Mouse (Mus musculus): ENCODE measurements around the gene Mrtfa.
"Not testable (repeated sequence)": the region's sequence is repeated elsewhere in the genome, so short reads cannot be mapped to it uniquely, and the experiment has no call there.

Gene Mrtfa

GRCm38 (mm10) chr15:81190630-81191178, at the start of gene Mrtfa:
Gene Mrtfa, minus strand, starts transcription at chr15:81190757.
- DNase-seq (ENCODE audit: extremely low read depth, low read depth, low spot score), result peak; percentile 98

- no peak for DNase-seq (ENCODE audit: extremely low read depth, low read depth, low spot score)
Measured at GRCm38 (mm10) chr15:81239794-81240343, 49.3 kb upstream of the Mrtfa start.

DNA sequence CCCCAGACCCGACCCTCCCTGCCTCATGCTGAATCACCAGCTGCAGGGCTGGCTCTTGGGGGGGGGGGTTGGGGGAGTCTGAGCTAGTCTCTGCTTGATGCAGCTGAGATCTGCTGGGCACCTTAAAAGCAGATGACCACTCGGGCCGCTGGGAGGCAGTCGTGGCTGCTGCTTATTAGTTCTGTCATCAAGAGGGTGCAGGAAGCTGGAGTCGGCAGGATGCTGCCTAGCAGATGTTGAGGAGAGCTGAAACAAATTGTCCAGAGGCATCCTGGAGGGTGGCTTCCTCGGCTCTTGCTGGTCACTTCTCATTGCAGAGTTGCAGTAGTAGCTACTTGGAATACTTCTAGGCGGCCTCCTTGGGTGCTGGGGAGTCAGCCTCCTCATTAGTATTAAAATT, 48.7 kb upstream of the Mrtfa start:
- no peak for DNase-seq (ENCODE audit: extremely low read depth, low read depth, low spot score)

- no peak for DNase-seq (ENCODE audit: extremely low read depth, low read depth, low spot score)
Measured at GRCm38 (mm10) chr15:81237471-81237870, 46.9 kb upstream of the Mrtfa start.

DNA sequence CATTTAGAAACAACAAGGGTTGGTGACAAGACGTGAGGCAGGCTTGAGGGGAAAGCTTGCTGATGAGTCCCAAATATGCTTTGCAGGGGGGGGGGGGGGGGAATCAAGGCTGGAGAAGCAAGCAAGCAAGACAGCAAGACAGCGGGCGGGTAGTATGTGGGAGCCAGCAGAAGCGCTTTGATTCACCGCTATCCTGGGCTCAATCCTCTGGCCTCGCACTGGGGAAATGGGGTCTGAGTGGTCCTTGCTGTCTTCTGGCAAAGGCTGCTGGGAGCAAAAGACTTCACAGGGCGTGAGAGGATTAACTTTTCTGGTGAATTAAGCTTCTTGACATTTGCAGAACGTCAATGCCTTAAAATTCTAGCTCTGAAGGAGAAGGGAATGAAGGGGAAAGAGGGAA, 45.5 kb upstream of the Mrtfa start:
- no peak for DNase-seq (ENCODE audit: extremely low read depth, low read depth, low spot score)

DNA sequence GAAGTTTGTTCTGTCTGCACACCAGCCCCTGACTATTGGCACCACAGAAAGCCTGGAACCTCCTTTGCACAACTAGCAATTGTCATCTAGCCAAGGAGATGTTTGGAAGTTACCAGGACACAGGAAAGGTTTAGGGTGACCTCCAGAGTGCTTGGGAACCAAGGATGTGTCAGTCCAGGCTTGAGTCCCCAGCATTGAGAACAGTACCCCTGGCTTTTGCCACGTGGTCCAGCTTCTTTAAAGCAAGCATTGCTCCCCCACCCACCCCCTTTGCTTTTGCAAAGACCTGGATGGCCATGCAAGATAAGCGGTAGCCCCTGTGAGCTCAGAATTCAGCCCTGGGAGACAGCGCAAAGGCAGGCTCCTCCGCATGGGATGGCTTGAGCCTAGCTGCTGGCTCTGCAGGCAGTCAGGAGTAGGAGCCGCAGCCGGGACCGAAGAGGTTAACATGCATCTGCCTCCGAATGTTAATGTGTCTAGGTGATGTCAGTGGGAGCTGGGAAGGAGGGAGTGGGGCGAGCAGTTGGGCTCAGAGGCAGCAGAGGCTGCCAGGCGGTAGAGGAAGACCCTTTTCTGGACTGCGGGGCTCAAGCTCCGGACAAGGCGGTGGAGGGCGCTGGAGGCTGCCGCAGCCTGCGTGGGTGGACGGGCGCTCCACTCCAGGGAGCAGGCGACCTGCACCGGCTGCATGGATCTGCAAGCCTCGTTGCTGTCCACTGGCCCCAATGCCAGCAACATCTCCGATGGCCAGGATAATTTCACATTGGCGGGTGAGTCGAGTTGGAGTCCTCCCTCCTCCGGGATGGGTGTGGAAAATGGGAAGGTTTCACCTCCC, 44.7 kb upstream of the Mrtfa start, which contains the start of gene Mchr1:
Gene Mchr1 (plus strand): TSS at position 414 of the 835 bp plus-strand sequence.
- no peak for DNase-seq (ENCODE audit: extremely low read depth, low read depth, low spot score)

DNA sequence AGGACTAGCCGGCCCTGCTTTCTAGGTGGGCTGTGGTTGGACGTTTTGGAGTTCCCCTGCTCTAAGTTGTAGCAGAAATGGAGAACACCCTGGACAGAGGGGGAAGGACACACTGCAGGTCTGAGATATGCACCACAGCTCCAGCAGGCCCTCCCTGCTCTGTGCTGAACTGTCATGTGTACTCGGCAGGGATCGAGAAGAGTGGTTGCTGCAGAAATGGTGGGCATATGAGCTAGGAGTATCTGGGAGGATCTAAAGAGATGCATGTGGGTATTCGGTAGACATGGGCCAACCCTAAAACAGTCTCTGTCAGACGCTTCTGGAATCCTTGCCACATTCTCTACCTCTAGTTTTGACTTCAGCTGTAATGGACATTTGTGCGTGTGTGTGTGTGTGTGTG, 40.8 kb upstream of the Mrtfa start:
- DNase-seq (ENCODE audit: extremely low read depth, low read depth, low spot score), result no peak

DNA sequence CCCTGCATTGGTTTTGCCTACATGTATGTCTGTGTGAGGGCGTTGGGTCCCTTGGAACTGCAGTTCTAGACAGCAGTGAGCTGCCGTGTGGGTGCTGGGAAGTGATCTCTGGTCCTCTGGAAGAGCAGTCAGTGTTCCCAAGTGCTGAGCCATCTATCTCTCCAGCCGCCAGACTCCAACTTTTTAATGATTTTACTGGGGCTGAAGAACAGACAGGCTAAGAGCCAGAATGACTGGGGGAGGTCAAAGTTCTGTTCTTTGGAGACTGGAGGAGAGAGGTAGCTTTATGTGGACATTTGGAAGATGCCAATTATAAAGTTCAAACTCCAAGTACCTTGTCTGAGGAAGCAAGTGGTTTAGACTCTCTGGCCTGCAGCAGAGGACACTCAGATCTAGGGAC, 39.2 kb upstream of the Mrtfa start:
- DNase-seq (ENCODE audit: extremely low read depth, low read depth, low spot score), result no peak

GRCm38 (mm10) chr15:81228258-81228657, 37.7 kb upstream of the Mrtfa start:
- no peak for DNase-seq (ENCODE audit: extremely low read depth, low read depth, low spot score)

- no peak for DNase-seq (ENCODE audit: extremely low read depth, low read depth, low spot score)
Measured at GRCm38 (mm10) chr15:81227275-81227674, 36.7 kb upstream of the Mrtfa start.

GRCm38 (mm10) chr15:81226796-81227195, 36.2 kb upstream of the Mrtfa start:
- DNase-seq (ENCODE audit: extremely low read depth, low read depth, low spot score), result no peak

DNA sequence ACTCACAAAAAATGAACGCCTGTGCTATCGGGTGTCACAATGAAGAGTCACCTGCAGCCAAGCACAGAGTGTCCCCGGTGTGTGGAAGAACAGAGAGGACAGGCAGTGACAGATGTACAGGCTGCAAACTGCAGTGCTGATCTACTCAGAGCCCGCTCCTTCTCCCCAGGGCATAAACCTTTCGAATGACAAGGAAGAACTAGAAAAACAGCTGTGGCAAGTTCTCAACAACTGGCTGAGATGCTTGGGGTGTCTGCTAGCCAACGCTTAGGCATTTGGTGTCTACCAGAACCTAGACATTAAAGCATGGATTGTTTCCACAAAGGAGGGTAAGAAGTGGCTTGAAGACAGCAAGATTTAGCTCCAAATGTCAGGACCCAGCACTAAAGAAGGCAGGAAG, 35.2 kb upstream of the Mrtfa start:
- no peak for DNase-seq (ENCODE audit: extremely low read depth, low read depth, low spot score)

DNA sequence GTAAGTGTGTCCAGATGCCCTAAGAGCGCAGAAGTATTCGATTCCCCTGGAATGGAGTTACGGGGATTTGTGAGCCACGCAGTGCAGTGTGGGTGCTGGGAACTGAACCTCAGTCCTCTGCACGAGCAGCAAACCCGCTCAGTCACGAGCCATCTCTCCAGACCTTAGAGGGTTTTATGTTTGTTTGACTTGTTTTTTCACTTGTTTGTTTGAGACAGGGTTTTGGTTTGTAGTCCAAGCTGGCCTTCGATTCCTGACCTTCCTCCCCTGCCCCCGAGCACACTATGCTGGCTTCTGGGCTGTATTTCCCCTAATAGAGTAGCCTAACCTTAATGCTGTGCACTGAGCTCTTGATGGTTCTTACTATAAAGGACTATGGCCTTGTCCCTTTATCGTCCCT, 34.5 kb upstream of the Mrtfa start:
- no peak for DNase-seq (ENCODE audit: extremely low read depth, low read depth, low spot score)

DNA sequence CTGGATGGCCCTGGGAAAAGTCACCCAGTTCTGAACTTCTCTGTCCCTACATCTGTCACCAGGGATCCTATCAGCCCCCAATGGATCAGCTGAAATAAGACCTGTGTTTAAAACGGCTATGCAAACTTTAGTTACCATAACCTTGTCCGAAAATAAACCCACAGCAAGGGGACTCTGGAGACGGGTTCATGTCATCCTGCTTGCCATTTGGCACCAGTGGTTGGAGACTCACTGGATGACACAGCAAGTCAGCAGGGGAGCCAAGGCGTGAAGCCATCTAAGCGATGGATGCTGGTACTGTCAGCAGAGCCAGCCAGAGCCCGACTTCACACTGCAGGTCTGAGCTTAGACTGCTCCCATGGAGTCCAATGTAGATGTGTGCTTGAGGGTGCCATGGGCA, 30.9 kb upstream of the Mrtfa start:
- no peak for DNase-seq (ENCODE audit: extremely low read depth, low read depth, low spot score)

DNA sequence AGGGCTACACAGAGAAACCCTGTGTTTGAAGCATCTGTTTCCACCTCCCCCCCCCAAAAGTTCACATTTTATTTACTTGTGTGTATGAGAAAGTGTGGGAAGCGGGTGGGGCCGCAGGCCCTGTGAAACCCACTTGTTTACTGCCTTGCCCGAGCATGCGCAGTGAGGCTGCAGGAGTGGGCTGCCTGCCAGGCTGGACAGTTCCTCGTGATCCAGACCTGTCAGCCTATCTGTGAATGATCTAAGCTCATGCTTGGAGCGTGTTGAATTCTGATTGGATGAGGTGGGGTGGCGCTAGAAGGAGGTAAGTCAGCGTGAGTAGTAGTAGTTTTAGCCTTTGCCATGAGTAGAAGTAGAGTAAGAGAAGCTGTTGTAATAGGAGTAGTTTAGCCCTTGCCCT, 29.5 kb upstream of the Mrtfa start:
- not testable (repeated sequence) for DNase-seq (ENCODE audit: extremely low read depth, low read depth, low spot score)

GRCm38 (mm10) chr15:81219054-81219453, 28.5 kb upstream of the Mrtfa start:
- peak; percentile 10 for DNase-seq (ENCODE audit: extremely low read depth, low read depth, low spot score)

GRCm38 (mm10) chr15:81216906-81217653, 26.5 kb upstream of the Mrtfa start:
- no peak for DNase-seq (ENCODE audit: extremely low read depth, low read depth, low spot score)

GRCm38 (mm10) chr15:81212976-81213375, 22.4 kb upstream of the Mrtfa start:
- no peak for DNase-seq (ENCODE audit: extremely low read depth, low read depth, low spot score)

DNA sequence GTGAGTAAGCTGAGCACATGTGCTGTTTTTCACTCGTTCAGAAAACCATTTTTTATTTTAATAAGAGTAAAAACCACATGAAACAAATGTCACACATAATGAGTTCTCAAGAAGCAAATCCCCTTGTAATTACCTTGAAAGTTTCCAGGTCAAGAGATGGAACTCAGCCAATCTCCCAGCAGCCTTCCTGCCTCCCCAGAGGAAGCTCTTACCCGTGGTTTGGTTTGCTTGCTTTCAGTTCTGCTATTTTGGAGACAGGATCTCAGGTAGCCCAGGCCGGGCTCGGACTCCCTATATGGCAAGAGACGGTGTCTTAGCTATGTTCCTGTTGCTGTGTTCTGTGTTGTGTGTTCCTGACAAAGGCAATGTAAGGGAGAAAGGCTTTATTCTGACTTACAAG, 19.9 kb upstream of the Mrtfa start:
- DNase-seq (ENCODE audit: extremely low read depth, low read depth, low spot score), result no peak

DNA sequence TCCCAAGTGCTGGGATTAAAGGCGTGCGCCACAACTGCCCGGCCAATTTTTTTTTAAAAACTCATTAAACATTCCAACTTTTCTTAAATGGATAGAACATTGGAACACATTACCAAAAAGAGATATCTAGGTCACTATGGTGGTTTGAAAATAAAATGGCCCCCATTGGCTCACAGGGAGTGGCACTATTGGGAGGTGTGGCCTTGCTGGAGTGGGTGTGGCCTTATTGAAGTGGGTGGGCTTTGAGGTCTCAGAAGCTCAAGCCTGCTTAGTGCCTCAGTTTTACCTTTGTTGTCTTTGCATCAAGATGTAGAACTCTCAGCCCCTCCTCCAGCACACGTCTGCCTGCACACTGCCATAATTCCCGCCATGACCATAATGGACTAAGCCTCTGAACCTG, 11.9 kb upstream of the Mrtfa start:
- no peak for DNase-seq (ENCODE audit: extremely low read depth, low read depth, low spot score)

GRCm38 (mm10) chr15:81199372-81199959, 8.9 kb upstream of the Mrtfa start:
- DNase-seq (ENCODE audit: extremely low read depth, low read depth, low spot score), result no peak

All from fat pad, adult 2 months (tissue).